Mouse (Mus musculus) gastrocnemius, adult 8-10 months (tissue): ENCODE data around the gene Bmp4. TPM values are rescaled to one million over a fixed set of nuclear protein-coding genes. Genes with fewer than 3 reads are reported as not detected.

Source experiments
- DNase-seq, 2 experiments: peaks; one replicate each; pipeline ENCODE4 v3.0.0; 2022; ENCODE audit warnings: low spot score in 2 of 2
- total RNA-seq, 4 experiments: library from RNA; stranded (reverse); gene quantifications; 2 replicates each; pipeline ENCODE4 v1.2.4; 2022

The Bmp4 gene
- 10 to 100 TPM in 1 of 4 experiments, 1 to 10 TPM in 3; 2.9 to 10.7 (median 5.5) TPM for total RNA-seq

DNA sequence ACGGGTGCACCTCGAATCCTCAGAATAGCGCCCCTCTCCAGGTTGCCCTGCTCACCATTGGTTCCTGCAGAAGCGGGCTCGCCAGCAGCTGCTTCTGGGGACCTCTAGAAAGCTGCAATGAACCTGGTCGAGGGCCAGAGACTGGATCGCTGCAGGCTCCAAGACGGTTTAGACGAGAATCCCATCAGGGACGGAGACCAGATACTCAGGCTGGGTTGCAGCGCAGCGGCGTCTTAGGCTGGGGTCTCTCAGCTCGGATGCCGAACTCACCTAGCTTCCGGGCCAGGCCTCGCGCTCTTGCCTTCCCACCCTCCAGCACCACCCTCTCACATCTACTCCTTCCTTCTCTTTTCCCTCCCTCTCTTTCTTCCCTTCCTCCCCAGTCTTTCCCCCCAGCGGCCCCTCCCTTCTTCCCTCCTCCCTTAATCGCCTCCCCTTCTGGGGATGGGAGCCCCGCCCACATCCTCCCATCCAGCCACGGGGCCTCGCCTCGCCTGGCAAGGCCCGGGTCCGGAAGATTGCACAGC, at the start of gene Bmp4:
TSS of gene Bmp4 (minus strand) at position 421 of the 527 bp plus-strand sequence.
- peak; percentile 36 to 49 for DNase-seq

GRCm38 (mm10) chr14:46439461-46440048, 49.1 kb upstream of the Bmp4 start:
- no peak for DNase-seq

DNA sequence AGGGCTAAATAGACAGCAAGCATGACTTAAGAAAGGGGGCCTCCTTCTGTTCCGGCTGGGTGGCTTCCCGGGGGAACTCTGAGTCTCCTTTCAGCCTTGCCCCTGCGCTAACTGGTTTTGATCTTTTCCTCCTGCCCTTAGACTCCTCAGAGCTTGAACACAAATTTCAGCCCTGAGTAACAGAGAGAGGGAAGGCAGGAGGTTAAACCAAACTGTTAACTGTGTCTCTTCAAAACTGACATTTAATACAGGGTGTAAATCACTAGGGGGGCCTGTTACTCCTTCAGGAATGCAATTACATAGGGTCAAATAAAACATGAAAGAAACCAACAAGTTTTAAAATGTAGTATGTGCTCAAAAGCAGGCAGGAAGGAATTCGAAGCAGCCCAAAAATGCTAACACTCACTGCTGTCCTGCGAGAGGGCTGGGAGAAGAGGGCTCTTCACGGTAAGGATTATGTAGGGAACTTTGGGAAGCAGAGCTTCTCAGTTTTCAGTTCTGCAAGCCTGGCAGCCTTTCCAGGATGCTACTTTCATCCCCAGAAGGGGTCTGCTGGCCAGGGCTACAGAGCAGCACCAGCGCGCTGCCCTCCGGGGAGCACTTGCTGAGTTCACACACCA, 46.1 kb upstream of the Bmp4 start:
- DNase-seq = no peak

DNA sequence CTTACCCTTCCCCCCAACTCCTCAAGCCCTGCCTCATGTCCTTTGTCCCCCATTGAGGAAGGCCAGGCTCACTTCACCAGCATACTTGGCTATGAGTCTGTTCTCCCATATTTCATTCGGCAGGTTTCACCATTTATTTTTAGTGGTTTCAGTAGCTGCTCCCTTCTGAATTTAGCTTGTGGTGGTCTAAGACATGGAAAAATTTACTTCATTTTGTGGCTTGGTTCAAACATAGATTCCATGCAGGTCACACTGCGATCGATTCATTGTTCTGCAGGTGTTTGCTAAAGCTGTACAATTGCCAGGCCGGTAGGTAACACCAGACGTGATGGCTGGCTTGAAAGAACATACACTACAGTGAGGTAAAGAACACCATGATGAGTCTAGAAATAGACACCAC, 39.8 kb upstream of the Bmp4 start:
- DNase-seq = no peak

DNA sequence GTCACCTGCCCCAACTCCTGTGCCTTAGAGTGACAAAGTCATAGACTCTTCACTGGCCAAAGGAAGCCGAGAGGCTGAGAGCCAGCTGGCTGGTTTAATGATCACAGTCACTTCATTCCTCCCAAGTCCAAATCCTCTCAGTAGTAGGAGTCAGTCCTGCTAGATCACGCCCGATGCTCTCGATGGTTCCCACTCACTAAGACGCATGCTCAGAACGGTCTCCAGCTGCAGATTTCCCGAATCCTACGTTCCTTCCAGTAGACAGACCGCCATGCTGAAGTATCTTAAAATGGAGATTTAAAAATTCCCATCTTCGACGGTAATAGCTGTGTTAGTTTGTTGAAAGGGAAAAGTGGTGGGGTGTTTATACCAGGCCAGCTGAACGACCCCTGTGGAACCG, 36.8 kb upstream of the Bmp4 start:
- DNase-seq = no peak

GRCm38 (mm10) chr14:46421823-46422222, 31.4 kb upstream of the Bmp4 start:
- DNase-seq = no peak

- DNase-seq = no peak
These were observed 28.8 kb upstream of the Bmp4 start for GRCm38 (mm10) chr14:46419269-46419668.

GRCm38 (mm10) chr14:46418371-46419097, 28.1 kb upstream of the Bmp4 start:
- DNase-seq = peak in 1 of 2 experiments; percentile 18

DNA sequence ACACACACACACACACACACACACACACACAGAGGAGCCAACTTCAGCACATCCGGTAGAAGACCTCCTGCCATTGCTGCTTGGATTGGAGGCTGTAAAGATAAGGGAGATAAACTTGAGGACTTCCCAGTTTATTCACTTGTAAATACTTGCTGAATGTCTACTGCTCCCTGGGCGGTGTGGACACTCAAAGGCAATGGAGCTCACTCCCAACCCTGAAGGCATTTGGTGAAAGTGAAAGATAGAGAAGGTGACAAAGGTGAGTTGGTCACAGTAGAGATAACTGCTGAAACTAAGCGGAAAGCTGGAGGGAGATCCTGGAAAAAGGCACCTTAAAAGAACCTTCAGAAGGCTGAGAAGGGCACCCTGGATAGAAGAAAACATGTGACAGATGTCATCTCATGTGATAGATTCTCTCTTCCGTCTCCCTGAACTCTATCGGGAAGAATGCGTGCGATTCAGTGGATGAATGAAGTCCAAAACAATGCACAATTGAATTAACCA, 22.1 kb upstream of the Bmp4 start:
- DNase-seq = no peak

DNA sequence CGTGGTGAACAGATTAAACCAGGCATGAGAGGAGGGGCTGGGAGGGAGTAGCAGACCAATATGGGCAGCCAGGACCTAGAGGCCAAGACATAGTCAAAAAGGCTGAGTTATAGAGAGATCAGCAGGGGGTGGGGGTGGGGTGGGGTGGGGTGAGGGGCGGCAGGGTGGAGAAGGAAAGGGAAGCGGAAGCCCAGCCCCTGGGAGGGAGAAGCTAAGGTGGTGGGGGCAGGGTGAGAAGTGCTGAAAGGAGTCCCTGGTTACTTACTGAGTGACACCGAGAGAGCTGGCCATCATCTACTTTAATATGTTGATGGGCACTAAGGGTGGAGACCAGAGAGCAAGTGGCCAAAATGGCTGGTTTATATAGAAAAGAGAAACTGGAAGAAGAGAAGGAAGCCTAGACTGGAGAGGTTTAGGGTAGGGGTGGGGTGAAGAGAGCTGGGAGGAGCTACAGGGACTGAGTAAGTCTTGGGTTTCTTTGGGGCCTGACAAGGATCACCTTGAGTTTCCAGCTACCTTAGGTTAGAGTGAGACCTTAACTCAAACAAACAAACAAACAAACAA, 20.2 kb upstream of the Bmp4 start:
- DNase-seq = no peak

DNA sequence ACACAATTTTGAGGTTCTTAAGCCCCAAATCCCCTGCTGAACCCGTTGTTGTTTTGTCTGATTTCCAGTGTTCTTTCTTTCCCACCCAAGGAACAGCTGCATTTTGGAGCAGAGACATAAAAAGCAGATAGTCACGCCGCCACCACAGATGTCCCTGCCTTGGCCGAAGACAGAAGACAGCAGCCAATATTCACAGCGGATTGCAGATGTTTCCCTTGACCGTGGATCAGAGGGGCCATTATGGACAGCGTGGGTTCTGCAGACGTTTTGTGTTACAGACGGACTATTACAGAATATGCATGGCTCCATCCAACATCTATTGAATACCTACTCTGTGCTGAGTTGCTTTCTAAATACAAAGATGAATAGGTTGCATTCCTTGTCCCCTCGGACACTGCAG, 18.5 kb upstream of the Bmp4 start:
- DNase-seq = no peak

GRCm38 (mm10) chr14:46408319-46408718, 17.9 kb upstream of the Bmp4 start:
- no peak for DNase-seq

- DNase-seq = no peak
These were observed 9.5 kb upstream of the Bmp4 start for GRCm38 (mm10) chr14:46399925-46400324.

DNA sequence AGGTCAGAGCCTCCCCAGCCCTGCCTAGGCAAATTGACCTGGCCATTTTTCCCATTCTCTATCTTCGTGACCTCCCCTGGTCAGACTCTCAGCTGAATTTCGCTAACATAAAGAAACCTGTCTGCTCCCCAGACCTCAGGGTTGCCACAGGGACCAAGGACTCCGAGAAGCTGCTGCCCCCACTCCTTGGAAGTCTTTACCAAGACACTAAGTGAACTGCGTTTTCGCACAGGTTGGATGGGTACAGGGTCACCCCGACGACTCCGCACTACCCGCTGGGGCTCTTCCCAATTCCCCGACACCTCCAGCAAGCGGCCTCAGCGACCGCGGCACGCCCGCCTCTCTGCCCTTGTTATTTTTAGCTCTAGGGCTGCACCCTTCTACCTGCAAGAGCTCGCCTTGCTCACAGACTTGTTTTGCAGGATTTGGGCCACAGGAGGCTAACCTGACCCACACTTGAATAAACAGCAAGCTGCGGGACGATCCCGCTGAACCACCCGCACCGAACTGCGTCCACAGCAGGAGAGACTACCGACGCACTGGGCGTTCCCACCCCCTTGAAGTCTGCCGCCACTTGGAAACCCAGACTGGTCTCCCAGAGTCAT, 7.7 kb upstream of the Bmp4 start:
- no peak for DNase-seq

DNA sequence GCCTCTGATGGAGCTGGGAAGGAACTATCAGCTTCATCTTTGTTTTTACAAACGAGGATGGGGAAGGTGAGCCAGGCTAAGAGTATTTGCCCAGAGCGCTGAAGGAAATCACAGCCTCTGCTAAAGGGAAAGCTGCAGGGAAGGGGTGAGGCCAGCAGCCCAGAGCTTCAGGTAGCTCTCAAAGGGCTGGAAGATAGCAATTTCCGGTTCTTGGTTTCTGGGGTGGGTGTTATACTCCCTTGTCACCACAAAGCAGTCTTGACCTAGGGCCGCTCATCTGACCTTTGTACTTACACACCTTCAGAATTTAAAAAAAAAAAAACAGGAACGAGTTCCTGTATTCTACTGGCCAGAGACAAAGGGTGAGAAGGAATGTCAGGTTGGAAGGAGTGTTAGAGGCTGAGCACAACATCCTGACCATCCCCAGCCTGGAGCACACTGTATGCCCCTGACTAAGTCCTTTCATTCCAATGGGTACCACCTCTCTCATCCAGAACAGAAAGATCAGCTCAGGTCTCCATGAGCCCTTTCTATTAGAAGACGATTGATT, 1.2 kb upstream of the Bmp4 start:
- no peak for DNase-seq

DNA sequence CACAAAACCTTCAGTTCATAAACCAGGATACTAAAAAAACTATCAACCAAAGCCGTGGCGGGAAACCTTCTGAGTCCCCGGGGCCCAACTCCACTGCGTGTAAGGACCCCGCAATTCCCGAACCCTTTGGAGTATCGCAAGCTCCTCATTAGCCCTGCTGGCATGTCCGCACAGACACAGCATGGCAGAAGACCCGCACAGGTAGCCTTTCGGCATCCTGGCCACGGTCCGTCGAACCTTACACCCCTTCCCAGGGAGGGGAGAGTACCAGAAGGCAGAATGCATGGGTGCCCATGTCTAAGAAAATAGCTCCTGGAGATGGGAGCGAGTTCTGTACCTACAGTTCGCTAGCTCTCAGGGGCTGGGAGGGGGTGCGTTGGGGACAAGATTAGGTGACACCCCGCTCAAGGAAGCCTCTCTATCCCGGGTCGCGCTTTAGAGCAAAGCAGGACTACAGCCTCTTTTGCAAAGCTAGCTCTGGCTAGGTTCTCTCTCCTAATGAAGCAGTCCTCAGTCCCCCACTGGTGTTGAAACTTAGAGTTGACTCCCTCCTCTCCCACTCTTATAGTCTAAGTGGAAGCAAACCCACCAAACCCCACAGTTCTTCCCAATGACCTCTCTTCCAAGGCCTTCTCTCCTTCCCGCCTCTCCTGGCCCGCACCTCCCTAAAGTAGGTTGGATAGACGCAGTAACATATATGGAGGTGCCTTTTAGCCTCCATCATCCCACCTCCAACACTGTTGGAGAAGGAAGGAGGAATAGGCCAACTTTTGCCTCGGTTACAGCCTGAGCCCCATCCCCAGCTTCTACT, 826 bp downstream of the Bmp4 start:
- DNase-seq = no peak

DNA sequence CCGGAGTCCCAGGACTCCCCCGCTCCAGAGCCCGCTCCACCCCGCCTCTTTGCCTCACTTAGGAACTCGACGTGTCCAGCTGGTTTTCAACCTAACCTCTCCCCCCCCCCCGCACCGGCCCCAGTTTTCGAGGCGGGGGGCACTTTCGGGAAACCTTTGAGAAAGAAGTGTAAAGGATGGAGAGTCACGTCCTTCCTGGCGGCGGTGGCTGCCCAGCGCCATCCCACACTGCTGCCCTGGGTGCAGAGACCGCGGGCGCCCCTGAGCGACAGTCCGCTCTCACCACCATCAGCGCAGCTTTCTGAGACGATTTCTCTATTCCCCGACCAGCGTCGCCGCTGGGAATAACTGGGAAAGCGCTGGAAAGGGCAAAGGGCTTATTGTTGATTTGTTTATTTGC, 1.8 kb downstream of the Bmp4 start:
- no peak for DNase-seq

DNA sequence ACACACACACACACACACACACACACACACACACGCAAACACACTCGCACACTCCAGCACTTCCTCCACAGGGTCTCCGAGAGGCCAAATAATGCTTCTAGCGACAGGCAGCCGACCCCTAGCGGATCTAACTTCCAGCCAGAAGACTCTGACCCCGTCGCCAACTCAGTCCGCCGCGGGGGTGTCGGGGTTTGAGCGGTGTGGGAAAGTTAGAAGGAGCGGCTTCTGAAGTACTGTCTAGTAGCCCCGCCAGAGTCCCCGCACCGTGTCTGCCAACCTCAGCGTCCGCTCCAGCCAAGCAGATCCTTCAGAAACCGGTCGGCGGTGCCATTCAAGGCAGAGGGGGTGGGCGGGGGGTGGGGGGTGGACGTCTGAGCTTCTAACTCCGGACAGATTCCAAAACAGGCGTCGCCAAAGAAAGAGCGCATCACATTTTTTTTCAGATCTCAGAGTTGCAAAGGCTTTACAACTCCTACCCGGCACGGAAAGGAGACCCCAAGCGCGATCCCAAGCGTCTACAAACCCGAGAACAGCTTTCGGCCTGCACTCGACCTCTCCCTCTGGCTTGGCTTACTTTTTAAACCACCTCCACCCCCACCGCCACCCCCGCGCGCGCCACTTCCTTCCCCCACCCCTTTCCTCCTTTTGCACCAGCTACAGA, 2.5 kb downstream of the Bmp4 start:
- DNase-seq = no peak

GRCm38 (mm10) chr14:46387357-46387671, 3.2 kb downstream of the Bmp4 start:
- DNase-seq = peak; percentile 66 to 71
